Mouse (Mus musculus): Measurements from ENCODE around the gene Six5. TPM values are rescaled to one million over a fixed set of nuclear protein-coding genes. Genes with fewer than 3 reads are reported as not detected.

Six5 gene
- polyA plus RNA-seq, 1 experiment from 2014 or later = 10.5 TPM

DNA sequence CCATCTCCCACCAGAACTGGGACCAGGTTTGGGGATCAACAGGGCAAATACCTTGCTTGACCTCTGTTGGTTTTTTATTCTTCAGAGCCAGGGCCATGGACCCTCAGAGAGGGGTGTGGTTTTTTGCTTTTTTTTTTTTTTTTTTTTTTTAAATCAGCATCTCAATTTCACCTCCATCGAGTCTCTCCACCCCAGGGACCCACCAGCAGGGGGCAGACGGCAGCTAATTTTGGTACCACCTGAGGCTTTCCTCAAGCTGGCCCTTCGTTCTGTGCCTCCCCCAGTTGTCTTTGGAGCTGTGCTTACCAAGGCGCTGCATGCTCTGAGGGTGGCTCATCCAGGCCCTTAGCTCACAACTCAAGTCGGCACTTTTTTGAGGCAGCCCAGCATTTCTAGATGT lies 43.0 kb downstream of the Six5 start:
- H3K4me1 ChIP-seq (ENCODE audit: control insufficient read depth, insufficient read depth, low read length) = no peaks in the 10 kb centered on the region
- H3K4me3 ChIP-seq (ENCODE audit: low read depth, low read length) = no peak overlapping the region
- no peaks in the 10 kb centered on the region for H3K27me3 ChIP-seq (ENCODE audit: control insufficient read depth, insufficient read depth, low read length)
- ATAC-seq (replicated peaks; ENCODE audit: insufficient number of reproducible peaks, low FRiP score, low TSS enrichment, low read depth) = no peak
- no peak overlapping the region for H3K4me2 ChIP-seq (ENCODE audit: low read depth, low read length)
- H3K9ac ChIP-seq (replicated peaks; ENCODE audit: low read length) = no peak overlapping the region
- 49% methylated on average over 5 of the region's 5 CpGs for WGBS
- H3K27ac ChIP-seq (replicated peaks; ENCODE audit: low read depth, low read length) = no peak overlapping the region
- H3K36me3 ChIP-seq (replicated peaks; ENCODE audit: control insufficient read depth, insufficient read depth, low read depth, low read length) = peaks cover 7% of the 10 kb centered on the region
- no peaks in the 10 kb centered on the region for H3K9me3 ChIP-seq (replicated peaks; ENCODE audit: control insufficient read depth, low read length)
- peak; percentile 71 for DNase-seq (ENCODE audit: low spot score)

DNA sequence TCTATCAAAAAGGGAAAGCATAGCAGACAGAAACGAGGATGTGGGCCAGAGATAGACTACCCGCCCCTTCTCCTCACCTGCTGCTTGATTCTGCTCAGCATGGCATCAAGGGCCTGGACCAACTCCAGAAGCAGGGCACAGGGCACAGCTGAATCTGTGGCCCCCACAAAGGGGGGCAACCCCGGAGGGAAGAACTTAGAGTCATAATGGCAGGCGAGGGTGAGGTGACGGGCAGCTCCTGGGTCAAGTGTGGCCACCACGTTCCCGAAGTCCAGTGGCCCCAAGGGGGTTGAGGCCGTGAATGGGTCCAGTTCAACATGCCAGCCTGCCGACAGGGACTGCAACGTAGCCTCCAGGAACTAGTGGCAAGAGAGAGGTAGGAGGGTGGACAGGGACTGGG lies 52.4 kb downstream of the Six5 start:
- Histone ChIP-seq H3K4me1 (ENCODE audit: control insufficient read depth, insufficient read depth, low read length) (no peaks in the 10 kb centered on the region), H3K27ac (replicated peaks; ENCODE audit: low read depth, low read length) (no peak overlapping the region), H3K4me2 (ENCODE audit: low read depth, low read length) (no peak overlapping the region), H3K9me3 (replicated peaks; ENCODE audit: control insufficient read depth, low read length) (no peaks in the 10 kb centered on the region), H3K27me3 (ENCODE audit: control insufficient read depth, insufficient read depth, low read length) (no peaks in the 10 kb centered on the region), H3K9ac (replicated peaks; ENCODE audit: low read length) (no peak overlapping the region), H3K36me3 (replicated peaks; ENCODE audit: control insufficient read depth, insufficient read depth, low read depth, low read length) (no peaks in the 10 kb centered on the region; the same call in 1 of the 2 replicates), H3K4me3 (ENCODE audit: low read depth, low read length) (no peak overlapping the region)
- WGBS = 89% methylated on average over 10 of the region's 10 CpGs
- no peak for ATAC-seq (replicated peaks; ENCODE audit: insufficient number of reproducible peaks, low FRiP score, low TSS enrichment, low read depth)
- no peak for DNase-seq (ENCODE audit: low spot score)

DNA sequence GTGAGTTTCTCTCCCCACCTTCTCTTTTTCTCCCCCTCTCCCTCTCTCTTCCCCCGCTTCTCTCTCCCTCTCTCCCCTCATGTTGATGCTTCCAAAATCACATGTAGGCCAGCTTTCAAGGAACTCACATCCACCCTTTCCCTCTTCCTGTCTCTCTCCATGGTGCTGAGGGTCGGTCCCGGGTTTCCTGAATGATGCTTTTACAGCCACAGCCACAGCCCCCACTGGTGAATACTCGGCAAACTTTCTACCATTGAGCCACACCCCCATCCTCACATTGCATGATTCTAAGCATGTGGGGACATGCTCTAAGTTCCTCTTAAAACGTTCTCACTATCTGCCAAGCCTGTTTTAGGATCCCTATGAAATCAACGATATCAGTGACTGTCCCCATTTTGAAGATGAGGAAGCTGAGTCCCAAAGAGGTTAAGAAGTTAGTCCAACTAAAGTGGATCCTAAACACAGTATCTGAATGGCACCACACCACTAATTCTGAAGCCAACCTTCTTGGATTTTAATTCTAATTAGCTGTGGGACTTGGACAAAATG lies 53.2 kb downstream of the Six5 start:
- ATAC-seq (replicated peaks; ENCODE audit: insufficient number of reproducible peaks, low FRiP score, low TSS enrichment, low read depth) (no peak), DNase-seq (ENCODE audit: low spot score) (peak; percentile 33)
- no peak overlapping the region for H3K4me3 ChIP-seq (ENCODE audit: low read depth, low read length)
- no peaks in the 10 kb centered on the region; the same call in 1 of the 2 replicates for H3K36me3 ChIP-seq (replicated peaks; ENCODE audit: control insufficient read depth, insufficient read depth, low read depth, low read length)
- 50% methylated on average over 6 of the region's 6 CpGs for WGBS
- H3K4me1 ChIP-seq (ENCODE audit: control insufficient read depth, insufficient read depth, low read length) = no peaks in the 10 kb centered on the region
- no peak overlapping the region for H3K9ac ChIP-seq (replicated peaks; ENCODE audit: low read length)
- no peaks in the 10 kb centered on the region for H3K27me3 ChIP-seq (ENCODE audit: control insufficient read depth, insufficient read depth, low read length)
- H3K27ac ChIP-seq (replicated peaks; ENCODE audit: low read depth, low read length) = no peak overlapping the region
- H3K4me2 ChIP-seq (ENCODE audit: low read depth, low read length) = no peak overlapping the region
- H3K9me3 ChIP-seq (replicated peaks; ENCODE audit: control insufficient read depth, low read length) = no peaks in the 10 kb centered on the region

Small RNA genes lying within 50 kb of the gene (microRNA-seq; reads per million reads assigned to microRNA genes)
- not detected for gene Mir3100 (ENCODE audit: borderline number of aligned reads)

Other genes with a start within 250 kb of the Six5 start
- 0.49 and 0.70 TPM in 2 replicates for gene Pglyrp1, start 223.3 kb upstream of the Six5 start, polyA plus RNA-seq (2014; fragmentation: Nextera tagmentation; extraction: Ambion mirVana)
- 22.6 and 26.5 TPM in 2 replicates for gene Ccdc61, start 184.2 kb upstream of the Six5 start, polyA plus RNA-seq (2014; fragmentation: Nextera tagmentation; extraction: Ambion mirVana)
- 1.4 and 1.7 TPM in 2 replicates for gene Nova2, start 168.7 kb upstream of the Six5 start, polyA plus RNA-seq (2014; fragmentation: Nextera tagmentation; extraction: Ambion mirVana)
- gene Nanos2, start 107.2 kb upstream of the Six5 start, polyA plus RNA-seq (2014; fragmentation: Nextera tagmentation; extraction: Ambion mirVana) = not detected in 2 replicates
- gene Mypop, start 103.3 kb upstream of the Six5 start, polyA plus RNA-seq (2014; fragmentation: Nextera tagmentation; extraction: Ambion mirVana) = 4.3 and 5.3 TPM in 2 replicates
- 27.9 and 28.3 TPM in 2 replicates for gene Irf2bp1, start 90.5 kb upstream of the Six5 start, polyA plus RNA-seq (2014; fragmentation: Nextera tagmentation; extraction: Ambion mirVana)
- not detected in 2 replicates for gene Foxa3, start 71.1 kb upstream of the Six5 start, polyA plus RNA-seq (2014; fragmentation: Nextera tagmentation; extraction: Ambion mirVana)
- 34.8 and 36.3 TPM in 2 replicates for gene Sympk, start 70.2 kb upstream of the Six5 start, polyA plus RNA-seq (2014; fragmentation: Nextera tagmentation; extraction: Ambion mirVana)
- gene Rsph6a, start 39.9 kb upstream of the Six5 start, polyA plus RNA-seq (2014; fragmentation: Nextera tagmentation; extraction: Ambion mirVana) = not detected in 2 replicates
- gene Dmwd, start 18.4 kb upstream of the Six5 start, polyA plus RNA-seq (2014; fragmentation: Nextera tagmentation; extraction: Ambion mirVana) = 17.2 and 17.7 TPM in 2 replicates
- 5.1 and 6.5 TPM in 2 replicates for gene Dmpk, start 10.7 kb upstream of the Six5 start, polyA plus RNA-seq (2014; fragmentation: Nextera tagmentation; extraction: Ambion mirVana)
- gene Gm4969, start 23.8 kb downstream of the Six5 start, polyA plus RNA-seq (2014; fragmentation: Nextera tagmentation; extraction: Ambion mirVana) = 2.4 TPM in 2 replicates
- 7.4 and 7.7 TPM in 2 replicates for gene Fbxo46, start 25.3 kb downstream of the Six5 start, polyA plus RNA-seq (2014; fragmentation: Nextera tagmentation; extraction: Ambion mirVana)
- 9.4 and 9.7 TPM in 2 replicates for gene Qpctl, start 54.7 kb downstream of the Six5 start, polyA plus RNA-seq (2014; fragmentation: Nextera tagmentation; extraction: Ambion mirVana)
- gene Snrpd2, start 55.1 kb downstream of the Six5 start, polyA plus RNA-seq (2014; fragmentation: Nextera tagmentation; extraction: Ambion mirVana) = 157 and 171 TPM in 2 replicates
- gene Gipr, start 71.5 kb downstream of the Six5 start, polyA plus RNA-seq (2014; fragmentation: Nextera tagmentation; extraction: Ambion mirVana) = 0.15 and 0.77 TPM in 2 replicates
- gene Eml2, start 81.8 kb downstream of the Six5 start, polyA plus RNA-seq (2014; fragmentation: Nextera tagmentation; extraction: Ambion mirVana) = 2.1 and 2.3 TPM in 2 replicates
- gene Gpr4, start 117.9 kb downstream of the Six5 start, polyA plus RNA-seq (2014; fragmentation: Nextera tagmentation; extraction: Ambion mirVana) = 1.4 and 1.8 TPM in 2 replicates
- gene Opa3, start 133.7 kb downstream of the Six5 start, polyA plus RNA-seq (2014; fragmentation: Nextera tagmentation; extraction: Ambion mirVana) = 39.5 and 45.5 TPM in 2 replicates
- gene Vasp, start 177.2 kb downstream of the Six5 start, polyA plus RNA-seq (2014; fragmentation: Nextera tagmentation; extraction: Ambion mirVana) = 53.2 and 54.9 TPM in 2 replicates
- gene Ppm1n, start 185.5 kb downstream of the Six5 start, polyA plus RNA-seq (2014; fragmentation: Nextera tagmentation; extraction: Ambion mirVana) = not detected in 2 replicates
- gene Rtn2, start 188.0 kb downstream of the Six5 start, polyA plus RNA-seq (2014; fragmentation: Nextera tagmentation; extraction: Ambion mirVana) = 15.8 and 17.5 TPM in 2 replicates
- not detected in 2 replicates for gene Fosb, start 215.5 kb downstream of the Six5 start, polyA plus RNA-seq (2014; fragmentation: Nextera tagmentation; extraction: Ambion mirVana)

All from embryonic facial prominence, embryonic 11.5 days (tissue).